ENCODE assay signal across 28 mouse cellular contexts in genomic region chr3:96981833-96982232, GRCm38 (mm10). TPM values are rescaled to one million over a fixed set of nuclear protein-coding genes. Genes with fewer than 3 reads are reported as not detected.
"Had no signal": no experiment of that assay in that cellular context is flagged by ENCODE, and none has a peak within 500 bp of the region (broad histone marks: within the 10 kb centered on the region; RNA-seq: fewer than 3 reads in every experiment).

No protein-coding gene starts in this region.

- H3K4me1 ChIP-seq: limb, embryonic 13.5 days; liver, embryonic 13.5 days; megakaryocyte, embryonic 14.5 days; midbrain, embryonic 10.5 days; midbrain, embryonic 13.5 days; neural tube, embryonic 13.5 days had no signal

- H3K36me3 ChIP-seq: limb, embryonic 10.5 days; limb, embryonic 13.5 days; liver, embryonic 13.5 days; midbrain, embryonic 10.5 days; midbrain, embryonic 13.5 days; neural tube, embryonic 13.5 days had no signal

- H3K27me3 ChIP-seq: limb, embryonic 13.5 days; liver, embryonic 13.5 days; midbrain, embryonic 13.5 days; neural tube, embryonic 13.5 days had no signal

- H3K4me2 ChIP-seq: limb, embryonic 13.5 days; liver, embryonic 13.5 days; midbrain, embryonic 13.5 days; neural tube, embryonic 13.5 days had no signal

- H3K27ac ChIP-seq: kidney, postnatal 0 days; limb, embryonic 10.5 days; limb, embryonic 13.5 days; liver, embryonic 13.5 days; midbrain, embryonic 10.5 days; midbrain, embryonic 13.5 days; neural tube, embryonic 13.5 days had no signal

- H3K4me3 ChIP-seq: limb, embryonic 10.5 days; limb, embryonic 13.5 days; liver, embryonic 13.5 days; megakaryocyte, embryonic 14.5 days; midbrain, embryonic 10.5 days; midbrain, embryonic 13.5 days; myocyte; neural tube, embryonic 13.5 days had no signal

- H3K9ac ChIP-seq: limb, embryonic 13.5 days; liver, embryonic 13.5 days; midbrain, embryonic 13.5 days; neural tube, embryonic 13.5 days had no signal

- DNase-seq: kidney, adult 2 months; kidney, postnatal 36 days; liver; liver, embryonic 13.5 days; lung, postnatal 14 days; retina, postnatal 1 day; right cerebral cortex, postnatal 25 days; spleen, adult 18-20 months; thymus, adult 18-20 months; thymus, postnatal 36 days had no signal

- H3K9me3 ChIP-seq: limb, embryonic 10.5 days; limb, embryonic 13.5 days; liver, embryonic 13.5 days; megakaryocyte, embryonic 14.5 days; midbrain, embryonic 10.5 days; midbrain, embryonic 13.5 days; neural tube, embryonic 13.5 days had no signal

- ATAC-seq: midbrain, embryonic 13.5 days; midbrain, embryonic 16.5 days had no signal

RNA-seq across cellular contexts. Expression of gene Gja8, which starts 56.0 kb away (rescaled TPM):
- total RNA-seq: layer of hippocampus, adult 8-10 months; layer of hippocampus, postnatal 10 days; left cerebral cortex, adult 8-10 months; left cerebral cortex, postnatal 14 days; monocyte, adult 5-6 weeks; neutrophil, adult 5-6 weeks had no signal
- polyA plus RNA-seq: intestine, embryonic 14.5 days; kidney, adult 2 months; liver, embryonic 13.5 days; liver, embryonic 16.5 days; midbrain, embryonic 13.5 days; urinary bladder, adult 2 months had no signal
